Mouse (Mus musculus) intestine, embryonic 14.5 days (tissue): ENCODE data around the gene Ccdc122. TPM values are rescaled to one million over a fixed set of nuclear protein-coding genes. Genes with fewer than 3 reads are reported as not detected.
A peak's percentile ranks its signal among the peaks of the same experiment; 100 is the strongest.

Experiments
- ATAC-seq: fragments of 200-750 bp; cut with Nextera tagmentation; replicated peaks from 2 replicates; pipeline ENCODE4 v1.8.0; 2017; ENCODE audit warnings: low read depth, moderate number of reproducible peaks, moderate TSS enrichment, moderate library complexity; ENCODE audit not compliant: low FRiP score, low TSS enrichment
- DNase-seq: peaks from one replicate; pipeline ENCODE4 v3.0.0-alpha.2; 2018; ENCODE audit warnings: low spot score
- H3K27ac ChIP-seq: fragments of 300-500 bp; sonication (generic); 2 replicates; pipeline ENCODE4 v1.5.1; 2014; ENCODE audit warnings: low read depth, mild to moderate bottlenecking, control low read depth
- H3K27me3 ChIP-seq: fragments of 300-500 bp; sonication (generic); replicated peaks from 2 replicates; pipeline ENCODE4 v1.6.1; 2014; ENCODE audit warnings: low read length, control low read depth; ENCODE audit not compliant: control insufficient read depth, insufficient read depth
- H3K36me3 ChIP-seq: fragments of 300-500 bp; sonication (generic); 2 replicates; pipeline ENCODE4 v1.6.1; 2014; ENCODE audit warnings: low read length, control low read depth; ENCODE audit not compliant: control insufficient read depth, insufficient read depth
- H3K4me1 ChIP-seq: fragments of 300-500 bp; sonication (generic); replicated peaks from 2 replicates; pipeline ENCODE4 v1.6.1; 2014; ENCODE audit warnings: low read length, control low read depth, mixed read lengths; ENCODE audit not compliant: control insufficient read depth, insufficient read depth
- H3K4me2 ChIP-seq: fragments of 300-500 bp; sonication (generic); 2 replicates; pipeline ENCODE4 v1.6.1; 2014; ENCODE audit warnings: low read length
- H3K4me3 ChIP-seq: fragments of 300-500 bp; sonication (generic); 2 replicates; pipeline ENCODE4 v1.5.1; 2014; ENCODE audit warnings: low read depth, low read length, control low read depth, mixed read lengths
- H3K9ac ChIP-seq: fragments of 300-500 bp; sonication (generic); 2 replicates; pipeline ENCODE4 v1.6.1; 2014; ENCODE audit warnings: mild to moderate bottlenecking, low read length
- H3K9me3 ChIP-seq: fragments of 300-500 bp; sonication (generic); 2 replicates; pipeline ENCODE4 v1.6.1; 2016; ENCODE audit warnings: low read length, control low read depth; ENCODE audit not compliant: control insufficient read depth
- WGBS: fragments of 180-500 bp; shearing (Covaris S2); extraction: QIAGEN DNeasy Blood & Tissue Kit; methylation state at CpG from one replicate; pipeline ENCODE4 v1.1.7; 2014; 5-methylcytosine and 5-hydroxymethylcytosine counted together
- polyA plus RNA-seq: library from polyadenylated mRNA; unstranded; fragments of >200 nt; fragmentation: Nextera tagmentation; extraction: Ambion mirVana; gene quantifications from 2 replicates; pipeline ENCODE4 v1.2.1, GENCODE M21; 2014

Ccdc122 gene
- polyA plus RNA-seq, 1 experiment from 2014 or later, result 3.9 TPM

GRCm38 (mm10) chr14:77024499-77024898 is 12.1 kb upstream of the Ccdc122 start:
- H3K27ac ChIP-seq, result no peak overlapping the region
- DNase-seq (no peak), ATAC-seq (no peak)
- H3K4me2 ChIP-seq, result no peak overlapping the region
- H3K4me3 ChIP-seq, result no peak overlapping the region
- H3K36me3 ChIP-seq, result no peaks in the 10 kb centered on the region
- no peaks in the 10 kb centered on the region for H3K4me1 ChIP-seq
- H3K9me3 ChIP-seq, result no peaks in the 10 kb centered on the region
- no peak overlapping the region for H3K9ac ChIP-seq
- no peaks in the 10 kb centered on the region for H3K27me3 ChIP-seq
- WGBS, result 89% methylated on average over 3 of the region's 3 CpGs

GRCm38 (mm10) chr14:77029319-77030054 is 7.1 kb upstream of the Ccdc122 start:
- H3K27me3 ChIP-seq, result no peaks in the 10 kb centered on the region
- ATAC-seq (no peak), DNase-seq (no peak)
- no peaks in the 10 kb centered on the region for H3K9me3 ChIP-seq
- H3K9ac ChIP-seq, result no peak overlapping the region
- no peaks in the 10 kb centered on the region for H3K36me3 ChIP-seq
- H3K4me2 ChIP-seq, result no peak overlapping the region
- H3K4me3 ChIP-seq, result no peak overlapping the region
- H3K4me1 ChIP-seq, result 0 out of 2 replicates have a peak, but pooled peaks cover 2% of the 10 kb centered on the region
- H3K27ac ChIP-seq, result no peak overlapping the region
- 68% methylated on average over 5 of the region's 5 CpGs for whole genome bisulfite sequencing

GRCm38 (mm10) chr14:77030808-77031207 is 5.8 kb upstream of the Ccdc122 start:
- Histone ChIP-seq H3K27me3 (no peaks in the 10 kb centered on the region), H3K9me3 (no peaks in the 10 kb centered on the region), H3K27ac (no peak overlapping the region), H3K4me3 (no peak overlapping the region), H3K4me2 (no peak overlapping the region), H3K36me3 (no peaks in the 10 kb centered on the region), H3K9ac (no peak overlapping the region), H3K4me1 (0 out of 2 replicates have a peak, but pooled peaks cover 2% of the 10 kb centered on the region)
- DNase-seq (no peak), ATAC-seq (no peak)
- 84% methylated on average over 5 of the region's 5 CpGs for WGBS

- H3K9me3 ChIP-seq, result no peaks in the 10 kb centered on the region
- peaks cover 6% of the 10 kb centered on the region; the same call in 1 of the 2 replicates for H3K4me1 ChIP-seq
- H3K9ac ChIP-seq, result no peak overlapping the region
- H3K36me3 ChIP-seq, result no peaks in the 10 kb centered on the region
- ATAC-seq (no peak), DNase-seq (no peak)
- no peaks in the 10 kb centered on the region for H3K27me3 ChIP-seq
- no peak overlapping the region for H3K27ac ChIP-seq
- H3K4me3 ChIP-seq, result no peak overlapping the region
- 69% methylated on average over 5 of the region's 5 CpGs for WGBS
- H3K4me2 ChIP-seq, result no peak overlapping the region
Observed at GRCm38 (mm10) chr14:77032433-77032832, 4.1 kb upstream of the Ccdc122 start.

GRCm38 (mm10) chr14:77033391-77033790 is 3.2 kb upstream of the Ccdc122 start:
- peaks cover 6% of the 10 kb centered on the region; the same call in 1 of the 2 replicates for H3K4me1 ChIP-seq
- ATAC-seq (no peak), DNase-seq (no peak)
- 87% methylated on average over 3 of the region's 3 CpGs for WGBS
- no peaks in the 10 kb centered on the region for H3K9me3 ChIP-seq
- H3K9ac ChIP-seq, result no peak overlapping the region
- no peaks in the 10 kb centered on the region for H3K27me3 ChIP-seq
- no peak overlapping the region for H3K4me3 ChIP-seq
- H3K36me3 ChIP-seq, result no peaks in the 10 kb centered on the region
- H3K4me2 ChIP-seq, result no peak overlapping the region
- H3K27ac ChIP-seq, result no peak overlapping the region

- no peaks in the 10 kb centered on the region for H3K27me3 ChIP-seq
- ATAC-seq (no peak), DNase-seq (no peak)
- H3K4me2 ChIP-seq, result no peak overlapping the region
- H3K4me1 ChIP-seq, result peaks cover 6% of the 10 kb centered on the region; the same call in 1 of the 2 replicates
- no peak overlapping the region for H3K9ac ChIP-seq
- no peaks in the 10 kb centered on the region for H3K9me3 ChIP-seq
- 71% methylated on average over 7 of the region's 7 CpGs for WGBS
- no peak overlapping the region for H3K27ac ChIP-seq
- no peak overlapping the region for H3K4me3 ChIP-seq
- H3K36me3 ChIP-seq, result no peaks in the 10 kb centered on the region
Observed at GRCm38 (mm10) chr14:77034175-77034915, 2.2 kb upstream of the Ccdc122 start.

GRCm38 (mm10) chr14:77034970-77035369 is 1.6 kb upstream of the Ccdc122 start:
- 79% methylated on average over 8 of the region's 8 CpGs for WGBS
- no peak overlapping the region for H3K27ac ChIP-seq

GRCm38 (mm10) chr14:77037330-77037729 is 758 bp downstream of the Ccdc122 start:
- H3K4me1 ChIP-seq, result peaks cover 6% of the 10 kb centered on the region; the same call in 1 of the 2 replicates
- ATAC-seq, result no peak
- H3K9me3 ChIP-seq, result no peaks in the 10 kb centered on the region
- H3K4me2 ChIP-seq, result peak overlapping the region; percentile 81
- DNase-seq, result no peak
- H3K27ac ChIP-seq, result no peak overlapping the region
- WGBS, result 82% methylated on average over 5 of the region's 5 CpGs
- no peak overlapping the region for H3K9ac ChIP-seq
- H3K36me3 ChIP-seq, result no peaks in the 10 kb centered on the region
- no peaks in the 10 kb centered on the region for H3K27me3 ChIP-seq
- H3K4me3 ChIP-seq, result no peak overlapping the region

More at GRCm38 (mm10) chr14:77034970-77035369, 1.6 kb upstream of the Ccdc122 start:
- no peak for ATAC-seq
- Histone ChIP-seq H3K27me3 (no peaks in the 10 kb centered on the region), H3K4me1 (peaks cover 6% of the 10 kb centered on the region; the same call in 1 of the 2 replicates), H3K4me2 (no peak overlapping the region), H3K36me3 (no peaks in the 10 kb centered on the region), H3K9ac (no peak overlapping the region), H3K4me3 (no peak overlapping the region), H3K9me3 (no peaks in the 10 kb centered on the region)
- DNase-seq, result no peak
